Mouse (Mus musculus) testis, adult 2 months (tissue): ENCODE results near the gene Plac9a.

Experiments
- CTCF ChIP-seq: fragments of 200-500 bp; IDR thresholded peaks from 2 replicates; pipeline ENCODE4 v1.5.1; 2012; ENCODE audit warnings: low read depth, mild to moderate bottlenecking, inconsistent platforms, low read length, moderate library complexity; ENCODE audit not compliant: control insufficient read depth, insufficient read depth, insufficient replicate concordance
- POLR2A ChIP-seq: fragments of 200-500 bp; IDR thresholded peaks from 2 replicates; pipeline ENCODE4 v1.6.1; 2012; ENCODE audit warnings: low read depth, mild to moderate bottlenecking, inconsistent platforms, low read length, moderate library complexity; ENCODE audit not compliant: control insufficient read depth

- no peak for TF ChIP-seq CTCF
- TF ChIP-seq POLR2A: no peak
Measured at GRCm38 (mm10) chr14:25853295-25853694, 49.6 kb downstream of the Plac9a start.
